Mouse (Mus musculus): ENCODE measurements around the gene Golga2. TPM values are rescaled to one million over a fixed set of nuclear protein-coding genes. Genes with fewer than 3 reads are reported as not detected.
A peak's percentile ranks its signal among the peaks of the same experiment; 100 is the strongest.

Golga2 gene
- total and polyA plus RNA-seq, 3 experiments, result 15.4 to 27.1 (median 23.0) TPM

GRCm38 (mm10) chr2:32259657-32260417 lies 27.3 kb upstream of the Golga2 start, which contains the start of gene Uck1:
Uck1 (minus strand) TSS chr2:32260159.
- TF ChIP-seq HCFC1 (IDR thresholded peaks at IDR 0.05; ENCODE audit: low read depth, low read length) (peak; percentile 66), POLR2AphosphoS2 (IDR thresholded peaks at IDR 0.05; ENCODE audit: low read depth, low read length) (no peak; the same call in 1 of the 2 replicates), USF2 (conservative IDR thresholded peaks at IDR 0.05; ENCODE audit: low read depth, low read length) (no peak), MYC (IDR thresholded peaks at IDR 0.05; ENCODE audit: low read depth, low read length) (0 out of 2 replicates have a peak, but pooled peaks have one; percentile 36), ELF1 (IDR thresholded peaks at IDR 0.05; ENCODE audit: low read depth, low read length) (peak; percentile 86), NRF1 (IDR thresholded peaks at IDR 0.05; ENCODE audit: low read depth, low read length) (peak; percentile 87), BHLHE40 (IDR thresholded peaks at IDR 0.05; ENCODE audit: low read depth, low read length) (no peak), CHD1 (IDR thresholded peaks at IDR 0.05; ENCODE audit: low read depth, low read length) (no peak), NELFE (IDR thresholded peaks at IDR 0.05; ENCODE audit: low read depth, low read length) (peak; percentile 82), POLR2A (IDR thresholded peaks at IDR 0.05; ENCODE audit: low read depth, low read length) (peak; percentile 94), UBTF (IDR thresholded peaks at IDR 0.05; ENCODE audit: low read depth, low read length) (peak; percentile 51; the same call in 1 of the 2 replicates), ZKSCAN1 (IDR thresholded peaks at IDR 0.05; ENCODE audit: borderline replicate concordance, low read depth, low read length) (no peak), MXI1 (IDR thresholded peaks at IDR 0.05; ENCODE audit: low read depth, low read length) (peak; percentile 17; the same call in 1 of the 2 replicates), TCF12 (IDR thresholded peaks at IDR 0.05; ENCODE audit: low read depth, low read length) (peak; percentile 54), TBP (conservative IDR thresholded peaks at IDR 0.05; ENCODE audit: low read depth, low read length) (peak; percentile 58; the same call in 1 of the 2 replicates), ZC3H11A (IDR thresholded peaks at IDR 0.05; ENCODE audit: low read depth, low read length) (no peak), RAD21 (IDR thresholded peaks at IDR 0.05; ENCODE audit: low read depth, low read length) (no peak), MAZ (IDR thresholded peaks at IDR 0.05; ENCODE audit: low read depth, low read length) (0 out of 2 replicates have a peak, but pooled peaks have one; percentile 3), IRF4 (IDR thresholded peaks at IDR 0.05; ENCODE audit: low read depth, low read length) (no peak)
- Histone ChIP-seq H3K79me2 (replicated peaks; ENCODE audit: control insufficient read depth, extremely low read depth, insufficient read depth, poor library complexity, severe bottlenecking) (peaks cover 10% of the 10 kb centered on the region), H3K27ac (ENCODE audit: insufficient read depth, low read depth) (peak within 1 kb of the TSS; percentile 27; the same call in 1 of the 2 replicates), H3K27me3 (replicated peaks) (no peaks in the 10 kb centered on the region), H3K4me3 (replicated peaks in 1 of 3; ENCODE audit: low read depth in 2 of 3, low read length in 2 of 3, poor library complexity in 1 of 3) (peak within 1 kb of the TSS; percentile 58 to 91 (median 87)), H3K36me3 (replicated peaks in 1 of 2; ENCODE audit: control insufficient read depth in 1 of 2, insufficient read depth in 1 of 2, low read length in 1 of 2) (peaks cover 31 to 32% of the 10 kb centered on the region in 2 experiments), H3K9me3 (replicated peaks; ENCODE audit: low read length) (no peaks in the 10 kb centered on the region), H3K4me2 (ENCODE audit: insufficient read depth, low read depth, poor library complexity, severe bottlenecking) (peak within 1 kb of the TSS; percentile 78), H3K4me1 (ENCODE audit: control insufficient read depth in 1 of 2, insufficient read depth in 2 of 2) (peaks cover 0 to 14% of the 10 kb centered on the region in 2 experiments; a peak in 2 of 4 replicates), H3K9ac (ENCODE audit: insufficient read depth, low read depth) (peak within 1 kb of the TSS; percentile 76)
- peak; percentile 95 for DNase-seq (ENCODE audit: extremely low read depth)
- dilution Hi-C loops (cut with MboI; ENCODE audit: extremely low pct_ligation_motif_present, extremely low pct_unique_long_range_greater_than_20kb, low sequenced_read_pairs) (no loop called here), in situ Hi-C loops (cut with MboI; ENCODE audit: low pct_ligation_motif_present, low pct_unique_long_range_greater_than_20kb, low sequenced_read_pairs) (no loop called here)
